Mouse (Mus musculus): ENCODE data around the gene Gm8237.
"Not testable (repeated sequence)": the region's sequence is repeated elsewhere in the genome, so short reads cannot be mapped to it uniquely, and the experiment has no call there.

Gm8237 gene

GRCm38 (mm10) chr14:5880241-5880640 lies at the start of gene Gm8237:
TSS of gene Gm8237 (minus strand) at chr14:5880382.
- DNase-seq (ENCODE audit: low spot score in 2 of 2), result not testable (repeated sequence)

DNA sequence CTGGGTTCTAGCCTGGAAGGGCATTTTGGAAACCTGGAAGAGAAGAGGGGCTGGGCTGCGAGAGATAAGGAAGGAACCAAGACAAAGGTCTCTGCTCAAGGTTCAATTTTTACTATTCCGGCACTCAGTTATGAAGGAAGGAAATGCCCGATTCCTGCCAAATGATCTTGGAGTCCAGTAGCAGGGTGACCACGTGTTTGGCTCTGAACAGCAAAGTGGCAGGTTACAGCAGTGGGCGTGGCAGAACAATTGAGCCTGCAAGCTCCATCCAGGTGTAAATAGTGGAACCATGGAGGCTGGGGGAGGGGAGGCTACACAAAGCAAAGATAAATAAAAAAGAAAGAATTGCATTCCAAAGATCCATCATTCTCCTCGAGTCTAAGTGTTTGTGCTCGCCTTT lies 43.1 kb upstream of the Gm8237 start:
- DNase-seq (ENCODE audit: low spot score in 2 of 2), result not testable (repeated sequence)

- peak in 1 of 2 experiments; percentile 1 for DNase-seq (ENCODE audit: low spot score in 2 of 2)
Observed at GRCm38 (mm10) chr14:5918330-5918942, 38.3 kb upstream of the Gm8237 start.

DNA sequence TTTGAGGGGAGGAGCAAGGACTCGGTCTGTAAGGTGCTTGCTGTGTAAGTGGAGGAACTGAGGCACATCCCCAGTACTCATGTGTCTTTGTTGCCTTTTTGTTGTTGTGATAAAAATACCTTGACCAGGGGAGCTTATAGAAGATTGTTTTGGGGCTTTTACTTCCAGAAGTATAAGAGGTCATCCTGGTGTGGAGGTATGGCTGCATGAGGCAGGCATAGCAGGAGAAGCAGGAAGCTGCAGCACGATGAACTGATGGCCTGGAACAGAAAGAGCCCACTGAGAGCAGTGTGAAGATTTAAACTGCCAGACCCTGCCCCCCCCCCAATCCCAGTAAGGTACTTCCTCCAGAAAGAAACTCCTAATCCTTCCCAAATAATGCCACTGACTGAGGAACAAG lies 33.5 kb upstream of the Gm8237 start:
- DNase-seq (ENCODE audit: low spot score in 2 of 2), result not testable (repeated sequence)

- not testable (repeated sequence) for DNase-seq (ENCODE audit: low spot score in 2 of 2)
Observed at GRCm38 (mm10) chr14:5879791-5880190, 391 bp downstream of the Gm8237 start.

GRCm38 (mm10) chr14:5879136-5879535 lies 1.0 kb downstream of the Gm8237 start:
- not testable (repeated sequence) for DNase-seq (ENCODE audit: low spot score in 2 of 2)

GRCm38 (mm10) chr14:5855911-5856310 lies 24.3 kb downstream of the Gm8237 start:
- not testable (repeated sequence) for DNase-seq (ENCODE audit: low spot score in 2 of 2)

GRCm38 (mm10) chr14:5830229-5830628 lies 50.0 kb downstream of the Gm8237 start, which contains the start of gene Gm3424:
TSS of gene Gm3424 (minus strand) at chr14:5830329.
- DNase-seq (ENCODE audit: low spot score in 2 of 2), result not testable (repeated sequence)

DNA sequence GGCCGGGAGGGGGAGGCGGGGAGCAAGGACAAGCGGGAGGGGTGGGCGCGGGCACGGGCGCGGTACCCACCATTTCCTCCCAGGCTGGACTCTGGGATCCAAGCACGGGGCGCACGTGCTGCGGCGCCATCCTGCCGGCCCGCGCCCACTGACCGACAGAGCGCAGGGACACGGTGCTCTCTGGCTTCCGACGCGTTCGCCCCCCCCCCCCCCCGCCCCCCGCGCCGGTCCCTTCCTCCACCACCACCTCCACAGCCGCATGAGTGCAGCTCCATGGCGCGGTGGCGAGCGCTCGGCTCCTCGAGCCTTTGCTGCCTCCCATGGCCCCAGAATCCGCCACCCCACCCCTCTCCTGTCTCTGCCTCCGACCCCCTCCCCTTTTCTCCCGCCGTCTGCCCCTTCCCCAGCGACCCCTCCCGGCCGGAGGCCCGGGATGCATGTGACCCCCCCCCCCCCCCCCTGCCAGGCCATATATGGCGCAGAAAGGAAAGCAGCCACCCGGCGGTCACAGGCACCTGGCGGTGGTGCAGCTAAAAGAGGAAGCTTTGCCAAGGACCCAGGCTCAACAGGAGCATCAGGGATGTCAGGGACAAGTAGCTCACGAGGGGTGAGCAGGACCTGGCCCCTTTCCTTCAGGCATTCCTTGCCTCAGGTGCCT lies 67.4 kb downstream of the Gm8237 start:
- not testable (repeated sequence) for DNase-seq (ENCODE audit: low spot score in 2 of 2)
